Mouse (Mus musculus) embryonic facial prominence, embryonic 13.5 days (tissue): ENCODE results near the gene Rpp14. TPM values are rescaled to one million over a fixed set of nuclear protein-coding genes. Genes with fewer than 3 reads are reported as not detected.

Experiments used
- ATAC-seq: fragments of 200-750 bp; cut with Nextera tagmentation; 2 replicates; pipeline ENCODE4 v1.8.0; 2017; ENCODE audit warnings: low read depth; ENCODE audit not compliant: insufficient number of reproducible peaks, insufficient read depth, low FRiP score, low TSS enrichment
- H3K27ac ChIP-seq: fragments of 300-500 bp; sonication (generic); 2 replicates; pipeline ENCODE4 v1.5.1; 2015; ENCODE audit warnings: moderate library complexity, mild to moderate bottlenecking, inconsistent platforms
- H3K27me3 ChIP-seq: fragments of 300-500 bp; sonication (generic); 2 replicates; pipeline ENCODE4 v1.6.1; 2015; ENCODE audit warnings: mild to moderate bottlenecking, inconsistent platforms
- H3K36me3 ChIP-seq: fragments of 300-500 bp; sonication (generic); 2 replicates; pipeline ENCODE4 v1.6.1; 2015; ENCODE audit warnings: mild to moderate bottlenecking, inconsistent platforms
- H3K4me1 ChIP-seq: fragments of 300-500 bp; sonication (generic); 2 replicates; pipeline ENCODE4 v1.6.1; 2015; ENCODE audit warnings: inconsistent platforms
- H3K4me2 ChIP-seq: fragments of 300-500 bp; sonication (generic); 2 replicates; pipeline ENCODE4 v1.6.1; 2015; ENCODE audit warnings: moderate library complexity, mild to moderate bottlenecking, inconsistent platforms
- H3K4me3 ChIP-seq: fragments of 300-500 bp; sonication (generic); 2 replicates; pipeline ENCODE4 v1.5.1; 2015; ENCODE audit warnings: mild to moderate bottlenecking, inconsistent platforms
- H3K9ac ChIP-seq: fragments of 300-500 bp; sonication (generic); 2 replicates; pipeline ENCODE4 v1.6.1; 2015; ENCODE audit warnings: mild to moderate bottlenecking, inconsistent platforms
- H3K9me3 ChIP-seq: fragments of 300-500 bp; sonication (generic); 2 replicates; pipeline ENCODE4 v1.6.1; 2016; ENCODE audit warnings: inconsistent platforms
- WGBS: fragments of 180-500 bp; shearing (Covaris S2); methylation state at CpG from one replicate; pipeline ENCODE4 v1.1.7; 2015; ENCODE audit warnings: mixed read lengths; 5-methylcytosine and 5-hydroxymethylcytosine counted together
- polyA plus RNA-seq: library from polyadenylated mRNA; unstranded; fragments of >200 nt; fragmentation: Nextera tagmentation; extraction: Ambion mirVana; gene quantifications from 2 replicates; pipeline ENCODE4 v1.2.1, GENCODE M21; 2015

Gene Rpp14
- 59.5 and 64.3 TPM in 2 replicates for polyA plus RNA-seq

GRCm38 (mm10) chr14:8080165-8080679 lies at the start of gene Rpp14:
Gene Rpp14, plus strand, starts transcription at chr14:8080367.
- WGBS, result under 1% methylated on average over 47 of the region's 47 CpGs
- H3K27me3 ChIP-seq, result no peaks in the 10 kb centered on the region
- H3K9ac ChIP-seq, result peak within 1 kb of the TSS; percentile 91
- peak within 1 kb of the TSS; percentile 73 for H3K4me3 ChIP-seq
- peak; percentile 94 for ATAC-seq
- H3K36me3 ChIP-seq, result peaks cover 14% of the 10 kb centered on the region
- peak within 1 kb of the TSS; percentile 92 for H3K4me2 ChIP-seq
- H3K9me3 ChIP-seq, result no peaks in the 10 kb centered on the region
- H3K4me1 ChIP-seq, result peaks cover 22% of the 10 kb centered on the region
- H3K27ac ChIP-seq, result peak within 1 kb of the TSS; percentile 96

- no peak overlapping the region for H3K4me2 ChIP-seq
- no peaks in the 10 kb centered on the region for H3K9me3 ChIP-seq
- WGBS, result 60% methylated on average over 4 of the region's 4 CpGs
- H3K9ac ChIP-seq, result no peak overlapping the region
- no peak for ATAC-seq
- H3K27ac ChIP-seq, result no peak overlapping the region
- no peaks in the 10 kb centered on the region for H3K4me1 ChIP-seq
- no peaks in the 10 kb centered on the region for H3K27me3 ChIP-seq
- H3K36me3 ChIP-seq, result no peaks in the 10 kb centered on the region
- H3K4me3 ChIP-seq, result no peak overlapping the region
Measured at GRCm38 (mm10) chr14:8030535-8030934, 49.6 kb upstream of the Rpp14 start.

GRCm38 (mm10) chr14:8032087-8032944 lies 47.9 kb upstream of the Rpp14 start:
- no peaks in the 10 kb centered on the region for H3K36me3 ChIP-seq
- H3K4me1 ChIP-seq, result no peaks in the 10 kb centered on the region

GRCm38 (mm10) chr14:8034561-8034960 lies 45.6 kb upstream of the Rpp14 start:
- no peaks in the 10 kb centered on the region for H3K9me3 ChIP-seq
- H3K27me3 ChIP-seq, result no peaks in the 10 kb centered on the region
- H3K9ac ChIP-seq, result no peak overlapping the region
- no peaks in the 10 kb centered on the region; the same call in 1 of the 2 replicates for H3K36me3 ChIP-seq
- ATAC-seq, result no peak
- H3K4me2 ChIP-seq, result no peak overlapping the region
- H3K27ac ChIP-seq, result no peak overlapping the region
- no peaks in the 10 kb centered on the region for H3K4me1 ChIP-seq
- 77% methylated on average over 5 of the region's 5 CpGs for WGBS
- H3K4me3 ChIP-seq, result no peak overlapping the region

More at GRCm38 (mm10) chr14:8032087-8032944, 47.9 kb upstream of the Rpp14 start:
- no peak for ATAC-seq
- no peak overlapping the region for H3K4me2 ChIP-seq
- no peak overlapping the region for H3K4me3 ChIP-seq
- 83% methylated on average over 13 of the region's 13 CpGs for WGBS
- H3K9ac ChIP-seq, result no peak overlapping the region
- H3K27ac ChIP-seq, result no peak overlapping the region
- no peaks in the 10 kb centered on the region for H3K9me3 ChIP-seq
- no peaks in the 10 kb centered on the region for H3K27me3 ChIP-seq

GRCm38 (mm10) chr14:8035951-8036350 lies 44.2 kb upstream of the Rpp14 start:
- ATAC-seq, result no peak
- no peak overlapping the region for H3K4me2 ChIP-seq
- 94% methylated on average over 6 of the region's 6 CpGs for WGBS
- H3K9ac ChIP-seq, result no peak overlapping the region
- H3K4me1 ChIP-seq, result no peaks in the 10 kb centered on the region
- peaks cover 8% of the 10 kb centered on the region for H3K36me3 ChIP-seq
- no peak overlapping the region for H3K4me3 ChIP-seq
- no peak overlapping the region for H3K27ac ChIP-seq
- no peaks in the 10 kb centered on the region for H3K27me3 ChIP-seq
- H3K9me3 ChIP-seq, result no peaks in the 10 kb centered on the region

- Histone ChIP-seq H3K4me3 (no peak overlapping the region), H3K36me3 (peaks cover 10% of the 10 kb centered on the region), H3K4me1 (no peaks in the 10 kb centered on the region), H3K27me3 (no peaks in the 10 kb centered on the region), H3K27ac (no peak overlapping the region), H3K9ac (no peak overlapping the region), H3K9me3 (no peaks in the 10 kb centered on the region), H3K4me2 (no peak overlapping the region)
- WGBS, result 81% methylated on average over 5 of the region's 5 CpGs
- no peak for ATAC-seq
Measured at GRCm38 (mm10) chr14:8036406-8036805, 43.8 kb upstream of the Rpp14 start.

- Histone ChIP-seq H3K4me1 (no peaks in the 10 kb centered on the region), H3K4me3 (no peak overlapping the region), H3K36me3 (peaks cover 22% of the 10 kb centered on the region), H3K9ac (no peak overlapping the region), H3K9me3 (no peaks in the 10 kb centered on the region), H3K27me3 (no peaks in the 10 kb centered on the region), H3K27ac (no peak overlapping the region), H3K4me2 (no peak overlapping the region)
- ATAC-seq, result no peak
- WGBS, result 68% methylated on average over 5 of the region's 5 CpGs
Measured at GRCm38 (mm10) chr14:8038150-8038549, 42.0 kb upstream of the Rpp14 start.

GRCm38 (mm10) chr14:8038791-8039448 lies 41.2 kb upstream of the Rpp14 start:
- Histone ChIP-seq H3K4me2 (no peak overlapping the region), H3K4me1 (no peaks in the 10 kb centered on the region), H3K27me3 (no peaks in the 10 kb centered on the region), H3K4me3 (no peak overlapping the region), H3K27ac (no peak overlapping the region), H3K9me3 (no peaks in the 10 kb centered on the region), H3K9ac (no peak overlapping the region), H3K36me3 (peaks cover 25% of the 10 kb centered on the region)
- WGBS, result 78% methylated on average over 7 of the region's 7 CpGs
- no peak for ATAC-seq

- no peak for ATAC-seq
- Histone ChIP-seq H3K4me1 (no peaks in the 10 kb centered on the region), H3K27me3 (no peaks in the 10 kb centered on the region), H3K27ac (no peak overlapping the region), H3K4me3 (no peak overlapping the region), H3K36me3 (peaks cover 32% of the 10 kb centered on the region), H3K4me2 (no peak overlapping the region), H3K9ac (no peak overlapping the region), H3K9me3 (no peaks in the 10 kb centered on the region)
- WGBS, result 80% methylated on average over 3 of the region's 3 CpGs
Measured at GRCm38 (mm10) chr14:8040179-8040578, 40.0 kb upstream of the Rpp14 start.

- Histone ChIP-seq H3K27ac (no peak overlapping the region), H3K4me1 (no peaks in the 10 kb centered on the region), H3K9ac (no peak overlapping the region), H3K36me3 (peaks cover 37% of the 10 kb centered on the region), H3K4me3 (no peak overlapping the region), H3K9me3 (no peaks in the 10 kb centered on the region), H3K27me3 (no peaks in the 10 kb centered on the region), H3K4me2 (no peak overlapping the region)
- no peak for ATAC-seq
- WGBS, result 85% methylated on average over 12 of the region's 12 CpGs
Measured at GRCm38 (mm10) chr14:8040911-8041678, 39.1 kb upstream of the Rpp14 start.

- H3K36me3 ChIP-seq, result peaks cover 45% of the 10 kb centered on the region
- H3K27ac ChIP-seq, result no peak overlapping the region
- H3K4me1 ChIP-seq, result no peaks in the 10 kb centered on the region
- H3K4me3 ChIP-seq, result no peak overlapping the region
- no peaks in the 10 kb centered on the region for H3K27me3 ChIP-seq
- ATAC-seq, result no peak
- no peak overlapping the region for H3K9ac ChIP-seq
- no peak overlapping the region for H3K4me2 ChIP-seq
- 86% methylated on average over 2 of the region's 2 CpGs for WGBS
- no peaks in the 10 kb centered on the region for H3K9me3 ChIP-seq
Measured at GRCm38 (mm10) chr14:8042120-8042519, 38.0 kb upstream of the Rpp14 start.
